12 mouse cellular contexts compared by ENCODE assay signal in genomic region chr11:63020633-63021032, GRCm38 (mm10). TPM values are rescaled to one million over a fixed set of nuclear protein-coding genes. Genes with fewer than 3 reads are reported as not detected.
A peak's percentile ranks its signal among the peaks of the same experiment; 100 is the strongest.
DNase-seq lines count a peak whose midpoint lies in the region; ATAC-seq and TF ChIP-seq lines count a peak whose summit lies in the region.
"Had no signal": no experiment of that assay in that cellular context is flagged by ENCODE, and none has a peak within 500 bp of the region (broad histone marks: within the 10 kb centered on the region; RNA-seq: fewer than 3 reads in every experiment).

No protein-coding gene starts in this region.

- no peak overlapping the region for H3K9ac ChIP-seq in kidney, embryonic 16.5 days (replicated peaks; ENCODE audit: low read length)
- H3K9ac ChIP-seq in kidney, postnatal 0 days (ENCODE audit: low read depth, low read length): no peak overlapping the region
- H3K9ac ChIP-seq: neural tube, embryonic 13.5 days had no signal

- H3K9me3 ChIP-seq in kidney, embryonic 16.5 days (ENCODE audit: low read length): no peaks in the 10 kb centered on the region
- H3K9me3 ChIP-seq in kidney, postnatal 0 days (replicated peaks; ENCODE audit: low read length): no peaks in the 10 kb centered on the region
- H3K9me3 ChIP-seq: neural tube, embryonic 13.5 days had no signal

- H3K27me3 ChIP-seq in kidney, embryonic 16.5 days (ENCODE audit: insufficient read depth, low read length): no peaks in the 10 kb centered on the region
- H3K27me3 ChIP-seq in kidney, adult 2 months (replicated peaks; ENCODE audit: control insufficient read depth, insufficient read depth, low read length): no peaks in the 10 kb centered on the region
- no peaks in the 10 kb centered on the region for H3K27me3 ChIP-seq in kidney, postnatal 0 days (ENCODE audit: insufficient read depth, low read length)
- H3K27me3 ChIP-seq: neural tube, embryonic 13.5 days; Patski had no signal

- peaks cover 17% of the 10 kb centered on the region for H3K4me1 ChIP-seq in kidney, embryonic 16.5 days (ENCODE audit: insufficient read depth, low read length)
- H3K4me1 ChIP-seq in kidney, adult 2 months (ENCODE audit: control insufficient read depth, insufficient read depth, low read length): no peaks in the 10 kb centered on the region
- peaks cover 6% of the 10 kb centered on the region; the same call in 1 of the 2 replicates for H3K4me1 ChIP-seq in kidney, postnatal 0 days (replicated peaks; ENCODE audit: insufficient read depth, low read length)

- no peaks in the 10 kb centered on the region for H3K36me3 ChIP-seq in kidney, embryonic 16.5 days (ENCODE audit: insufficient read depth, low read length)
- H3K36me3 ChIP-seq in kidney, adult 2 months (ENCODE audit: control insufficient read depth, insufficient read depth, low read length): no peaks in the 10 kb centered on the region
- no peaks in the 10 kb centered on the region for H3K36me3 ChIP-seq in kidney, postnatal 0 days (ENCODE audit: insufficient read depth, low read length)
- H3K36me3 ChIP-seq: neural tube, embryonic 13.5 days had no signal

- DNase-seq in kidney, adult 2 months: no peak
- DNase-seq in brain, adult 2 months (ENCODE audit: low read depth, low spot score): peak; percentile 45
- peak; percentile 40 for DNase-seq in kidney, postnatal 0 days (ENCODE audit: low spot score)
- DNase-seq in cerebellum, adult 9-11 months: no peak
- DNase-seq in frontal cortex, postnatal 10 days (ENCODE audit: low spot score in 2 of 2): no peak

- no peak for TF ChIP-seq CTCF in kidney, adult 2 months (conservative IDR thresholded peaks at IDR 0.05; ENCODE audit: insufficient read depth, insufficient read length, low read depth, low read length)
- no peak for TF ChIP-seq CTCF in kidney, postnatal 0 days (IDR thresholded peaks at IDR 0.05; ENCODE audit: low read depth)

- no peak overlapping the region for H3K4me3 ChIP-seq in kidney, embryonic 16.5 days (ENCODE audit: low read length)
- no peak overlapping the region for H3K4me3 ChIP-seq in kidney, adult 2 months (ENCODE audit: insufficient read depth, low read depth, low read length)
- H3K4me3 ChIP-seq in kidney, postnatal 0 days (replicated peaks; ENCODE audit: low read depth, low read length): no peak overlapping the region
- H3K4me3 ChIP-seq: neural tube, embryonic 13.5 days had no signal

- no peak for TF ChIP-seq POLR2A in kidney, adult 2 months (IDR thresholded peaks at IDR 0.05; ENCODE audit: low read depth, low read length)

- H3K4me2 ChIP-seq in kidney, embryonic 16.5 days (replicated peaks; ENCODE audit: low read depth, low read length): no peak overlapping the region
- no peak overlapping the region for H3K4me2 ChIP-seq in kidney, postnatal 0 days (ENCODE audit: low read length)
- H3K4me2 ChIP-seq: neural tube, embryonic 13.5 days had no signal

- peak; percentile 64 for ATAC-seq in kidney, embryonic 16.5 days (ENCODE audit: low FRiP score, low TSS enrichment)
- ATAC-seq in kidney, postnatal 0 days (replicated peaks; ENCODE audit: low FRiP score, low read depth): no peak
- ATAC-seq in neutrophil, adult 5-6 weeks (ENCODE audit: extremely low read depth, insufficient number of reproducible peaks, low FRiP score, poor library complexity, severe bottlenecking): 0 out of 2 replicates have a peak, but pooled peaks have one; percentile 10
- no peak for ATAC-seq in inflammation-experienced regulatory T-cells, adult 6 months
- ATAC-seq: hindbrain, postnatal 0 days; Patski had no signal

- H3K27ac ChIP-seq in kidney, embryonic 16.5 days (ENCODE audit: low read length): peak overlapping the region; percentile 48; the same call in 1 of the 2 replicates
- H3K27ac ChIP-seq in kidney, adult 2 months (ENCODE audit: insufficient read depth, low read depth, low read length): no peak overlapping the region
- H3K27ac ChIP-seq in kidney, postnatal 0 days: no peak overlapping the region
- H3K27ac ChIP-seq: hindbrain, postnatal 0 days; neural tube, embryonic 13.5 days had no signal

RNA-seq across cellular contexts. Expression of gene Tekt3, which starts 40.8 kb away (rescaled TPM):
- polyA plus RNA-seq in kidney, embryonic 16.5 days (2015; fragmentation: Nextera tagmentation; extraction: Ambion mirVana): not detected in 2 replicates
- not detected in 2 replicates for polyA plus RNA-seq in kidney, adult 2 months (2012; rRNA removed)
- not detected in 2 replicates for polyA plus RNA-seq in kidney, postnatal 0 days (2015; fragmentation: Nextera tagmentation; extraction: Ambion mirVana)
- total RNA-seq in neutrophil, adult 5-6 weeks (2017): not detected in 2 replicates
- not detected for polyA plus RNA-seq in inflammation-experienced regulatory T-cells, adult 6 months (2017; shearing (Covaris generic))
- polyA plus RNA-seq: hindbrain, postnatal 0 days; liver, embryonic 16.5 days; neural tube, embryonic 13.5 days; Patski had no signal

Comparison
In these comparisons a context has a peak if more than half of its experiments do, and no peak if none do; other contexts are left out.
1. ATAC-seq: peak in kidney, embryonic 16.5 days (single experiment) and neutrophil, adult 5-6 weeks (single experiment); none in kidney, postnatal 0 days (single experiment) and inflammation-experienced regulatory T-cells, adult 6 months (single experiment).
2. DNase-seq: peak in brain, adult 2 months (single experiment) and kidney, postnatal 0 days (single experiment); none in kidney, adult 2 months (single experiment), cerebellum, adult 9-11 months (single experiment) and frontal cortex, postnatal 10 days (0 of 2).